Mouse (Mus musculus): Measurements from ENCODE around the gene Vmn2r84. TPM values are rescaled to one million over a fixed set of nuclear protein-coding genes. Genes with fewer than 3 reads are reported as not detected.

Gene Vmn2r84
- total and polyA plus RNA-seq, 3 experiments, result 0.26 TPM; not detected in 2

- in situ Hi-C loops (cut with MboI; ENCODE audit: low pct_ligation_motif_present, low pct_unique_long_range_greater_than_20kb, low sequenced_read_pairs) (no loop called here), dilution Hi-C loops (cut with MboI; ENCODE audit: extremely low pct_ligation_motif_present, extremely low pct_unique_long_range_greater_than_20kb, low sequenced_read_pairs) (no loop called here)
- TF ChIP-seq PAX5 (IDR thresholded peaks at IDR 0.05; ENCODE audit: low read length) (no peak), KAT2A (IDR thresholded peaks at IDR 0.05; ENCODE audit: insufficient replicate concordance, low read length) (no peak), UBTF (IDR thresholded peaks at IDR 0.05; ENCODE audit: low read depth, low read length) (no peak), MAFK (IDR thresholded peaks at IDR 0.05; ENCODE audit: insufficient replicate concordance, low read length) (no peak), ZNF384 (IDR thresholded peaks at IDR 0.05; ENCODE audit: low read depth, low read length) (no peak), POLR2AphosphoS2 (IDR thresholded peaks at IDR 0.05; ENCODE audit: low read depth, low read length) (no peak), TBP (conservative IDR thresholded peaks at IDR 0.05; ENCODE audit: low read depth, low read length) (no peak), USF2 (conservative IDR thresholded peaks at IDR 0.05; ENCODE audit: low read depth, low read length) (no peak), HCFC1 (IDR thresholded peaks at IDR 0.05; ENCODE audit: low read depth, low read length) (no peak), JUND (conservative IDR thresholded peaks at IDR 0.05; ENCODE audit: low read depth, low read length) (no peak), ETS1 (conservative IDR thresholded peaks at IDR 0.05; ENCODE audit: low read depth, low read length) (no peak), NELFE (IDR thresholded peaks at IDR 0.05; ENCODE audit: low read depth, low read length) (no peak), CHD2 (IDR thresholded peaks at IDR 0.05; ENCODE audit: low read length) (no peak), RAD21 (IDR thresholded peaks at IDR 0.05; ENCODE audit: low read depth, low read length) (no peak), POLR2A (IDR thresholded peaks at IDR 0.05; ENCODE audit: low read depth, low read length) (no peak), GABPA (IDR thresholded peaks at IDR 0.05; ENCODE audit: insufficient replicate concordance, low read depth, low read length) (no peak), TCF12 (IDR thresholded peaks at IDR 0.05; ENCODE audit: low read depth, low read length) (no peak), ELF1 (IDR thresholded peaks at IDR 0.05; ENCODE audit: low read depth, low read length) (no peak), JUN (IDR thresholded peaks at IDR 0.05; ENCODE audit: insufficient read depth, low read depth, low read length) (no peak)
- Histone ChIP-seq H3K36me3 (replicated peaks in 1 of 2; ENCODE audit: control insufficient read depth in 1 of 2, insufficient read depth in 1 of 2, low read length in 1 of 2) (peaks cover 0 to 6% of the 10 kb centered on the region in 2 experiments), H3K4me1 (ENCODE audit: control insufficient read depth in 1 of 2, insufficient read depth in 2 of 2) (peaks cover 0 to 16% of the 10 kb centered on the region in 2 experiments; a peak in 2 of 4 replicates), H3K9ac (ENCODE audit: insufficient read depth, low read depth) (no peak overlapping the region), H3K79me2 (replicated peaks; ENCODE audit: control insufficient read depth, extremely low read depth, insufficient read depth, poor library complexity, severe bottlenecking) (no peaks in the 10 kb centered on the region), H3K27me3 (replicated peaks) (no peaks in the 10 kb centered on the region), H3K27ac (ENCODE audit: insufficient read depth, low read depth) (no peak overlapping the region), H3K4me2 (ENCODE audit: insufficient read depth, low read depth, poor library complexity, severe bottlenecking) (no peak overlapping the region), H3K4me3 (replicated peaks in 1 of 3; ENCODE audit: low read depth in 2 of 3, low read length in 2 of 3, poor library complexity in 1 of 3) (no peak overlapping the region), H3K9me3 (replicated peaks; ENCODE audit: low read length) (peaks cover 2% of the 10 kb centered on the region)
- no peak for DNase-seq (ENCODE audit: extremely low read depth)
These were observed 19.0 kb downstream of the Vmn2r84 start for GRCm38 (mm10) chr10:130375145-130375544.

GRCm38 (mm10) chr10:130372491-130373173 lies 21.5 kb downstream of the Vmn2r84 start:
- no peak for DNase-seq (ENCODE audit: extremely low read depth)
- H3K4me3 ChIP-seq (replicated peaks in 1 of 3; ENCODE audit: low read depth in 2 of 3, low read length in 2 of 3, poor library complexity in 1 of 3), result no peak overlapping the region
- no peaks in the 10 kb centered on the region for H3K79me2 ChIP-seq (replicated peaks; ENCODE audit: control insufficient read depth, extremely low read depth, insufficient read depth, poor library complexity, severe bottlenecking)
- TF ChIP-seq ETS1 (conservative IDR thresholded peaks at IDR 0.05; ENCODE audit: low read depth, low read length) (no peak), EP300 (IDR thresholded peaks at IDR 0.05; ENCODE audit: low read length) (no peak), POLR2AphosphoS2 (IDR thresholded peaks at IDR 0.05; ENCODE audit: low read depth, low read length) (no peak), MAZ (IDR thresholded peaks at IDR 0.05; ENCODE audit: low read depth, low read length) (no peak), ZKSCAN1 (IDR thresholded peaks at IDR 0.05; ENCODE audit: borderline replicate concordance, low read depth, low read length) (no peak), SIN3A (IDR thresholded peaks at IDR 0.05; ENCODE audit: low read length) (no peak), USF1 (IDR thresholded peaks at IDR 0.05; ENCODE audit: low read depth, low read length) (no peak), GABPA (IDR thresholded peaks at IDR 0.05; ENCODE audit: insufficient replicate concordance, low read depth, low read length) (no peak), MEF2A (IDR thresholded peaks at IDR 0.05; ENCODE audit: borderline replicate concordance, low read depth, low read length) (no peak), IRF4 (IDR thresholded peaks at IDR 0.05; ENCODE audit: low read depth, low read length) (no peak), BHLHE40 (IDR thresholded peaks at IDR 0.05; ENCODE audit: low read depth, low read length) (no peak), ZC3H11A (IDR thresholded peaks at IDR 0.05; ENCODE audit: low read depth, low read length) (no peak), PAX5 (IDR thresholded peaks at IDR 0.05; ENCODE audit: low read length) (no peak), CHD2 (IDR thresholded peaks at IDR 0.05; ENCODE audit: low read length) (no peak), RCOR1 (conservative IDR thresholded peaks at IDR 0.05; ENCODE audit: low read depth, low read length) (no peak), E2F4 (IDR thresholded peaks at IDR 0.05; ENCODE audit: insufficient replicate concordance, low read depth, low read length) (no peak)
- H3K9me3 ChIP-seq (replicated peaks; ENCODE audit: low read length), result peaks cover 4% of the 10 kb centered on the region
- H3K4me2 ChIP-seq (ENCODE audit: insufficient read depth, low read depth, poor library complexity, severe bottlenecking), result no peak overlapping the region
- H3K9ac ChIP-seq (ENCODE audit: insufficient read depth, low read depth), result no peak overlapping the region
- in situ Hi-C loops (cut with MboI; ENCODE audit: low pct_ligation_motif_present, low pct_unique_long_range_greater_than_20kb, low sequenced_read_pairs), result no loop called here
- H3K27ac ChIP-seq (ENCODE audit: insufficient read depth, low read depth), result no peak overlapping the region
- peaks cover 0 to 11% of the 10 kb centered on the region in 2 experiments; a peak in 1 of 4 replicates for H3K4me1 ChIP-seq (ENCODE audit: control insufficient read depth in 1 of 2, insufficient read depth in 2 of 2)
- dilution Hi-C loops (cut with MboI; ENCODE audit: extremely low pct_ligation_motif_present, extremely low pct_unique_long_range_greater_than_20kb, low sequenced_read_pairs), result no loop called here
- peaks cover 0 to 13% of the 10 kb centered on the region in 2 experiments for H3K36me3 ChIP-seq (replicated peaks in 1 of 2; ENCODE audit: control insufficient read depth in 1 of 2, insufficient read depth in 1 of 2, low read length in 1 of 2)
- no peaks in the 10 kb centered on the region for H3K27me3 ChIP-seq (replicated peaks)
